Mouse (Mus musculus) heart, embryonic 15.5 days (tissue): ENCODE measurements around the gene Glo1. TPM values are rescaled to one million over a fixed set of nuclear protein-coding genes. Genes with fewer than 3 reads are reported as not detected.
A peak's percentile ranks its signal among the peaks of the same experiment; 100 is the strongest.

Experiments
- ATAC-seq: fragments of 200-750 bp; cut with Nextera tagmentation; replicated peaks from 2 replicates; pipeline ENCODE4 v1.8.0; 2017; ENCODE audit warnings: low read depth, moderate TSS enrichment; ENCODE audit not compliant: insufficient number of reproducible peaks, insufficient read depth, low FRiP score
- H3K27ac ChIP-seq: fragments of 300-500 bp; sonication (generic); 2 replicates; pipeline ENCODE4 v1.5.1; 2015; ENCODE audit warnings: mild to moderate bottlenecking, inconsistent platforms
- H3K27me3 ChIP-seq: fragments of 300-500 bp; sonication (generic); 2 replicates; pipeline ENCODE4 v1.6.1; 2015; ENCODE audit warnings: inconsistent platforms
- H3K36me3 ChIP-seq: fragments of 300-500 bp; sonication (generic); 2 replicates; pipeline ENCODE4 v1.6.1; 2015; ENCODE audit warnings: mild to moderate bottlenecking, inconsistent platforms
- H3K4me1 ChIP-seq: fragments of 300-500 bp; sonication (generic); replicated peaks from 2 replicates; pipeline ENCODE4 v1.6.1; 2015; ENCODE audit warnings: inconsistent platforms
- H3K4me2 ChIP-seq: fragments of 300-500 bp; sonication (generic); 2 replicates; pipeline ENCODE4 v1.6.1; 2015; ENCODE audit warnings: inconsistent platforms, mild to moderate bottlenecking, moderate library complexity
- H3K4me3 ChIP-seq: fragments of 300-500 bp; sonication (generic); 2 replicates; pipeline ENCODE4 v1.5.1; 2015; ENCODE audit warnings: mild to moderate bottlenecking, inconsistent platforms
- H3K9ac ChIP-seq: fragments of 300-500 bp; sonication (generic); 2 replicates; pipeline ENCODE4 v1.6.1; 2015; ENCODE audit warnings: mild to moderate bottlenecking, inconsistent platforms
- H3K9me3 ChIP-seq: fragments of 300-500 bp; sonication (generic); replicated peaks from 2 replicates; pipeline ENCODE4 v1.6.1; 2016; ENCODE audit warnings: inconsistent platforms
- WGBS: fragments of 180-500 bp; shearing (Covaris S2); methylation state at CpG from one replicate; pipeline ENCODE4 v1.1.7; 2015; ENCODE audit warnings: mixed read lengths; 5-methylcytosine and 5-hydroxymethylcytosine counted together
- polyA plus RNA-seq: library from polyadenylated mRNA; unstranded; fragments of >200 nt; fragmentation: Nextera tagmentation; extraction: Ambion mirVana; gene quantifications from 2 replicates; pipeline ENCODE4 v1.2.1, GENCODE M21; 2015

Gene Glo1
- polyA plus RNA-seq, 1 experiment from 2014 or later, result 196 TPM

- H3K9ac ChIP-seq, result peak overlapping the region; percentile 90
- H3K9me3 ChIP-seq, result no peaks in the 10 kb centered on the region
- peaks cover 22% of the 10 kb centered on the region for H3K4me1 ChIP-seq
- under 1% methylated on average over 34 of the region's 34 CpGs for WGBS
- peak overlapping the region; percentile 97 for H3K27ac ChIP-seq
- H3K36me3 ChIP-seq, result no peaks in the 10 kb centered on the region
- peak overlapping the region; percentile 59 for H3K4me2 ChIP-seq
- peak overlapping the region; percentile 85 for H3K4me3 ChIP-seq
- ATAC-seq, result peak; percentile 100
- no peaks in the 10 kb centered on the region for H3K27me3 ChIP-seq
Observed at GRCm38 (mm10) chr17:30612075-30612859, 14.4 kb downstream of the Glo1 start.

GRCm38 (mm10) chr17:30611221-30612074, 15.2 kb downstream of the Glo1 start:
- ATAC-seq, result no peak
- 23% methylated on average over 18 of the region's 18 CpGs for WGBS
- H3K4me3 ChIP-seq, result peak overlapping the region; percentile 85

GRCm38 (mm10) chr17:30610739-30611138, 15.9 kb downstream of the Glo1 start:
- no peak overlapping the region for H3K27ac ChIP-seq
- WGBS, result 76% methylated on average over 1 of the region's 1 CpGs
- no peaks in the 10 kb centered on the region for H3K9me3 ChIP-seq
- peak overlapping the region; percentile 59; the same call in 1 of the 2 replicates for H3K4me2 ChIP-seq
- no peak for ATAC-seq
- H3K27me3 ChIP-seq, result no peaks in the 10 kb centered on the region
- H3K36me3 ChIP-seq, result no peaks in the 10 kb centered on the region
- H3K4me3 ChIP-seq, result no peak overlapping the region
- no peak overlapping the region for H3K9ac ChIP-seq
- H3K4me1 ChIP-seq, result peaks cover 22% of the 10 kb centered on the region

More at GRCm38 (mm10) chr17:30611221-30612074, 15.2 kb downstream of the Glo1 start:
- peaks cover 22% of the 10 kb centered on the region for H3K4me1 ChIP-seq
- H3K27ac ChIP-seq, result peak overlapping the region; percentile 97
- H3K27me3 ChIP-seq, result no peaks in the 10 kb centered on the region
- peak overlapping the region; percentile 59 for H3K4me2 ChIP-seq
- no peaks in the 10 kb centered on the region for H3K9me3 ChIP-seq
- H3K9ac ChIP-seq, result peak overlapping the region; percentile 90
- H3K36me3 ChIP-seq, result no peaks in the 10 kb centered on the region

GRCm38 (mm10) chr17:30609980-30610307, 16.7 kb downstream of the Glo1 start:
- Histone ChIP-seq H3K27me3 (no peaks in the 10 kb centered on the region), H3K9ac (no peak overlapping the region), H3K9me3 (no peaks in the 10 kb centered on the region), H3K4me2 (no peak overlapping the region), H3K4me1 (peaks cover 22% of the 10 kb centered on the region), H3K4me3 (no peak overlapping the region), H3K36me3 (no peaks in the 10 kb centered on the region), H3K27ac (no peak overlapping the region)
- 97% methylated on average over 5 of the region's 5 CpGs for WGBS
- ATAC-seq, result no peak

- no peaks in the 10 kb centered on the region for H3K27me3 ChIP-seq
- ATAC-seq, result no peak
- peaks cover 22% of the 10 kb centered on the region for H3K4me1 ChIP-seq
- WGBS, result 68% methylated on average over 16 of the region's 16 CpGs
- no peak overlapping the region for H3K27ac ChIP-seq
- no peaks in the 10 kb centered on the region for H3K36me3 ChIP-seq
- H3K4me3 ChIP-seq, result no peak overlapping the region
- H3K9me3 ChIP-seq, result no peaks in the 10 kb centered on the region
- no peak overlapping the region for H3K9ac ChIP-seq
- no peak overlapping the region for H3K4me2 ChIP-seq
Observed at GRCm38 (mm10) chr17:30609305-30609979, 17.2 kb downstream of the Glo1 start.

GRCm38 (mm10) chr17:30607909-30608495, 18.7 kb downstream of the Glo1 start:
- Histone ChIP-seq H3K4me2 (no peak overlapping the region), H3K4me1 (peaks cover 22% of the 10 kb centered on the region), H3K36me3 (peaks cover 11% of the 10 kb centered on the region), H3K4me3 (no peak overlapping the region), H3K9ac (no peak overlapping the region), H3K9me3 (no peaks in the 10 kb centered on the region), H3K27ac (no peak overlapping the region), H3K27me3 (no peaks in the 10 kb centered on the region)
- no peak for ATAC-seq
- 71% methylated on average over 8 of the region's 8 CpGs for WGBS

- 91% methylated on average over 7 of the region's 7 CpGs for whole genome bisulfite sequencing
- Histone ChIP-seq H3K27ac (no peak overlapping the region), H3K4me2 (no peak overlapping the region), H3K4me1 (peaks cover 22% of the 10 kb centered on the region), H3K27me3 (no peaks in the 10 kb centered on the region), H3K9ac (no peak overlapping the region), H3K4me3 (no peak overlapping the region), H3K36me3 (peaks cover 17% of the 10 kb centered on the region), H3K9me3 (no peaks in the 10 kb centered on the region)
- no peak for ATAC-seq
Observed at GRCm38 (mm10) chr17:30607330-30607729, 19.3 kb downstream of the Glo1 start.

GRCm38 (mm10) chr17:30606634-30607081, 20.0 kb downstream of the Glo1 start:
- ATAC-seq, result no peak
- Histone ChIP-seq H3K9me3 (no peaks in the 10 kb centered on the region), H3K9ac (no peak overlapping the region), H3K27me3 (no peaks in the 10 kb centered on the region), H3K27ac (no peak overlapping the region), H3K4me3 (no peak overlapping the region), H3K36me3 (peaks cover 24% of the 10 kb centered on the region), H3K4me2 (no peak overlapping the region), H3K4me1 (peaks cover 22% of the 10 kb centered on the region)
- WGBS, result 84% methylated on average over 8 of the region's 8 CpGs

- no peak overlapping the region for H3K9ac ChIP-seq
Observed at GRCm38 (mm10) chr17:30606206-30606605, 20.5 kb downstream of the Glo1 start.

GRCm38 (mm10) chr17:30605001-30605400, 21.7 kb downstream of the Glo1 start:
- Histone ChIP-seq H3K9me3 (no peaks in the 10 kb centered on the region), H3K4me1 (peaks cover 13% of the 10 kb centered on the region), H3K27ac (no peak overlapping the region), H3K9ac (no peak overlapping the region), H3K4me3 (no peak overlapping the region), H3K36me3 (peaks cover 28% of the 10 kb centered on the region), H3K27me3 (no peaks in the 10 kb centered on the region), H3K4me2 (no peak overlapping the region)
- WGBS, result 92% methylated on average over 5 of the region's 5 CpGs
- ATAC-seq, result no peak

More at GRCm38 (mm10) chr17:30606206-30606605, 20.5 kb downstream of the Glo1 start:
- H3K9me3 ChIP-seq, result no peaks in the 10 kb centered on the region
- no peak overlapping the region for H3K4me2 ChIP-seq
- peaks cover 18% of the 10 kb centered on the region for H3K4me1 ChIP-seq
- no peak for ATAC-seq
- H3K27me3 ChIP-seq, result no peaks in the 10 kb centered on the region
- peaks cover 28% of the 10 kb centered on the region for H3K36me3 ChIP-seq
- H3K27ac ChIP-seq, result no peak overlapping the region
- WGBS, result 86% methylated on average over 11 of the region's 11 CpGs
- no peak overlapping the region for H3K4me3 ChIP-seq

- Histone ChIP-seq H3K9ac (no peak overlapping the region), H3K4me3 (no peak overlapping the region), H3K27ac (no peak overlapping the region), H3K9me3 (no peaks in the 10 kb centered on the region), H3K36me3 (peaks cover 32% of the 10 kb centered on the region), H3K4me1 (peaks cover 7% of the 10 kb centered on the region), H3K4me2 (no peak overlapping the region), H3K27me3 (no peaks in the 10 kb centered on the region)
- no peak for ATAC-seq
- 94% methylated on average over 6 of the region's 6 CpGs for WGBS
Observed at GRCm38 (mm10) chr17:30604296-30604695, 22.4 kb downstream of the Glo1 start.
